Mouse (Mus musculus) spleen, embryonic (tissue): Measurements from ENCODE around the gene Gmcl1.

ENCODE experiments used
- CTCF ChIA-PET: fragments of 350-600 bp; sonication (Branson Sonifier 250); formaldehyde crosslinking; loops from one replicate; lab custom pipeline; 2022; lab: Charles Lee

Gene Gmcl1

DNA sequence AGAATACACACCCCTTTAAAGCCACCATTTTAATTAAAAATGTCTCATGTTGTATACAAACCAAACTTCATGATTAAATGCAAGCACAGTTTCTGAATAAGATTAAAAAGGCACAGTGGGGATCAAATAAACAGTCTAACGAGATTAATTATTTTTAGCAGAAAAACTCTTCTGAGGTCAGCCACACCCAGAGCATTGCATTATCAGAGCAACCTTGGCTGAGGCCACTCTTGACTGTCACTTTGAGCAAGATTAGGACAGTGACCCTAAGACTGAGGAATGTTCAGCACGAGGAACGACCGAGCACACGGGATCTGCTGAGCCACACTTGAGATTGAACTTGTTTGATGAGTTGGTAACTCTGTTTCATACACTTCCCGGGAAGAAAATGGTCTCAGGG is 3.6 kb upstream of the Gmcl1 start:
- CTCF ChIA-PET, result interaction anchor here (0.5 kb wide), 1 partner anchor 1476 kb away, joined by 5 read pairs; no protein-coding TSS in a partner anchor

DNA sequence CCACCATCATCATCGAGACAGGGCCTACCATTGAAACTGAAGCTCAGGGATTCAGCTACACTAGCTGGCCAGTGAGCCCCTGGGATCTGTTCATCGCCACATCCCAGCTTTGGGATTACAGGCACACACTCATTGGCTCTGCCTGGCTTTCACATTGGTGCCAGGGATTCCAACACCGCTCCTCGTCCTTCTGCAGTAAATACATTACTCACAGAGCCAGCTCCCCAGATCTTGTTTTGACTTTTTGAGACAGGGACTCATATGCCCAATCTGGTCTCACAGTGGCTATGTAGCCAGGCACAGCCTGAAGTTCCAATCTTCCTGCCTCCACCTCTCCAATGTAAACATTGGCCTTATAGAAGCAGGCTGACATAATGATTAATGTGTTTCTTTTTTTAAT is 3.1 kb upstream of the Gmcl1 start:
- CTCF ChIA-PET, result interaction anchor here (0.5 kb wide), 1 partner anchor 1475 kb away, joined by 5 read pairs; no protein-coding TSS in a partner anchor

DNA sequence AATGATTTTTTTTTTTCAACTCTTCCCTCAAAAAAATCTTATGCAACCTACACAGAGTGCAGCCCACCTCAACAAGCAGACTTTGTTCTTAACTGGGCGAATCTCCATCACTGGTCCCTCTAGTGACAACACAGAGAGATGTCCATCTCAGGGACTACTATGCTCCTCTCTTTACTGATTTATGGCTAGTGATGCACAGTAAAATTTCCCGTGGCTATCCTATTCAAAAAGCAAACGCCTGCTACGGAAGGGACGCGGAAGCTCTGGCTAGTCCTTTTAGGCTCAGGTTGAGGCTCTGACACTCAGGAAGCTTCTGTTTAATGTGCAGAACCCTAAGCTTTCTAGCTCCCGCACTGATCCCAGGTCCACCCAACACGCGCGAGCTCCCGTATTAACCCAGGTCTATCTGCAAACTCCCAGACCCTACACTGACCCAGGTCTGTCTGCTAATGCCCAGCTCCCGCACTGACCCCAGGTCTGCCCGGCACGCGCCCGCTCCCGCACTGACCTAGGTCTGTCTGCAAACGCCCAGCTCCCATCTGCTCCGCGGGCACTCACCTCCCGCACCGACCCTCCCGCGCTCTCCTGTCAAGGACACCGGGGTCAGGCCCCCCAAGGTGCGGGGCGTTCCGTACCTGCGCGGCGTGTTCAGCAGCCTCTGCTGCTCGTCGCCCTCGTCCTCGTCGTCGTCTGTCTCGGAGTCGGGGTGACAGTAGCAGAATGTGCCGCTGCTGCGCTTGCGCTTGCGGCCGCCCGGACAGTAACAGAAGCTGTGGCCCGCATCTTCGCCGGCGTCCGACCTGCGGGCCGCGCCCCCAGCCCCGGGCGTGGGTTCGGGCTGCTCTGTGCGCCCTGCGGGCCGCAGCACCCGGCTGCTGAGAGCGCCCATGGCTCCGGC is 658 bp downstream of the Gmcl1 start:
- CTCF ChIA-PET, result interaction anchor here (0.5 kb wide), 1 partner anchor 209 kb away, joined by 4 read pairs; no protein-coding TSS in a partner anchor

DNA sequence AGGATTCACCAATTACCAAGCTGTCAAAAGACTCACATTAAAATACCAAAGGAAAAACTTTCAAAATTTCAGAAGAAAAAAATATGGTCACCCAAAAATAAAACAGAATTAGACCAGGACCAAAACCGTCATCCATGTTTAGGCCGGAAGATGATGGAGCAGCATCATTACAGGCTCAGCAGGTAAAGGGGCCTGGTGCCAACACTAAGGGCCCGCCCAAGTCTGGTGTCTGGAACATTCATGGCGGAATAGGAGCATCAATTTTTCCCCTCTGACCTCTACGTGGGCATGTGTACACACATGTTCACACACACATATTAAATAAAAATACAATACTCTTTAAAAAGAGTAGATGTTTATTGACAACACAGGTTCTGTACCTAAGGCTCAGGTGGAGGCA is 4.5 kb downstream of the Gmcl1 start:
- CTCF ChIA-PET, result no interaction called here

DNA sequence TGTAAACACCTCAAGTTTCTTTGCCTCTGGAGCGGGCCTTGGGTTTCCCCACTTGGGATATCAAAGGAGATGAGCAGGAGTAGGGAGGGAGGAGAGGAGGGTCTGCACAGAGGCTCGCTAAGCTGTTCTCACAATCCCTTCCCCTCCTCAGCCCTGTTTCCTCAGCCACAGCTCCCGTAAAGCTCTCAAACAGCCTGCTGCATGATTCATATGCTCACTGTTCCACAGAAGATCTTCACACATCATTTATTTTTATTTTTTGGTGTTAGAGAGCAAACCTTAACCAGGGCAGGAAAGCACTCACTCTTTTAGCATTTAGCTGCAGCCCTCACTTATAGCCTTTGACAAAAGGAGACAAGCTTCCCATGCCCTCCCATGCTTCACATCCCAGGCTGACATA is 11.2 kb downstream of the Gmcl1 start:
- CTCF ChIA-PET, result no interaction called here

DNA sequence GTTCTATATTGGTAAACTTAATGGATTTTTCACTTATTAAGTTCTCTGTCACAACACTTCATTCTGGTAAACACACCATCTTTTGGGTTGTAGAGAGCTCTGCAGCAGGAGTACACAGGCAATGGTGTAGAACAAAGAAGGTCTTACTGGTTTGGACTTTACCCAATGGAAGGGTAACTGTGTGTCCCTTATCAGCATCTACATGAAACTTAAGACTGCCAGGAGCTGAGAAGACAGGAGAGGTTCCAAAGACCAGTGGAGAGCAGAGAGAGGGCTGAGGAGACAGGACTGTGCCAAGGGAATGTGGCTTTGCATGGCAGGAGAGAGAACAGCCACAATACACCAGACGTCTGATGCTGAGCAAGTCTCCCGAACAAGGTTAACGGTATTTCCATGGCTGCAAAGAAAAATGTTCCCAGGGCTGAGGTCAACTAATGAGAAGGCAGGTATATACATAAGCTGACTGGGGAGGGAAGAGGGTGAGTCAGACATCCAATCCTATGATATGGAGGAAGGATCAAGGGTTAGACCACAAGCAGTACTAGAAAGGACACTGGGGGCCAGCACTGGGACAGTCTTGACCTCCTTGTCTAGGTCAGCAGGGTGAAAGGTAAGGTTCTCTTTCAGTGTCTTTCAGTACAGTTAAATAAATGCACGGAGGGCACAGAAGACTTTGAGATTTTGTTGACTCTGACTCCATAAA is 25.0 kb downstream of the Gmcl1 start:
- CTCF ChIA-PET, result no interaction called here

DNA sequence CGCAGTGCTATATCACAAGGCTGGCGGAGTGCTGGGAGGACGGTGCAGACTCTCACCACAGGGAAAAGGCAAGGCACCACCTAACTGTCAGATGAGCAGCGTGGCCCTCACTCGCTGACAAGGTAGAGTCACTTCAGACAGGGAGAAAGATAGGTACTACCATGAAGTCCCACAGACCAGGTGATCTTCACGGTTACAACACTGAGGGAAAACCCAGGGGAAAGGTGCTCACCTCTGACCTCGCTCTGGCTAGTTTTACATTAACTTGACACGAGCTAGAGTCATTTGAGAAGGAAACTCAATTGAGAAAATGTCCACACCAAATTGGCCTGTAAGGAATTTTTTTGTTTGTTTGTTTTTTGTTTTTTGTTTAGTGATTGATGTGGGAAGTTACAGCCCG is 30.6 kb downstream of the Gmcl1 start:
- CTCF ChIA-PET, result no interaction called here

DNA sequence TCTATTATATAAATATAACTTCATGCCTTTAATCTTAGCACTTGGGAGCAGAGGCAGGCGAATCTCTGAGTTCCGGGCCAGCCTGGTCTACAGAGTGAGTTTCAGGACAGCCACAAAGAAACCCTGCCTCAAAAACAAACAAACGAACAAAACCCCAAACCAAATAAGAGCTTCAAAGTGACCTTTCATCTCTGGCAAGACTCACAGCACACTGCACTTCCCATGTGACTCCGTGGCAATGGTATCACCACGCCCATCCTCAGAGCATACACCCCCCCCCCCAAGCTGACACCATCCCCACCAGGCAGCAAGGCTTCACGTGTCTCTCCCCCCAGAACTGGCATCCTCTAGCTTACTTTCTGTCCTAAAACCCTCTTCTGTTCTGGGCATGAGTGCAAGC is 35.3 kb downstream of the Gmcl1 start:
- CTCF ChIA-PET, result no interaction called here

DNA sequence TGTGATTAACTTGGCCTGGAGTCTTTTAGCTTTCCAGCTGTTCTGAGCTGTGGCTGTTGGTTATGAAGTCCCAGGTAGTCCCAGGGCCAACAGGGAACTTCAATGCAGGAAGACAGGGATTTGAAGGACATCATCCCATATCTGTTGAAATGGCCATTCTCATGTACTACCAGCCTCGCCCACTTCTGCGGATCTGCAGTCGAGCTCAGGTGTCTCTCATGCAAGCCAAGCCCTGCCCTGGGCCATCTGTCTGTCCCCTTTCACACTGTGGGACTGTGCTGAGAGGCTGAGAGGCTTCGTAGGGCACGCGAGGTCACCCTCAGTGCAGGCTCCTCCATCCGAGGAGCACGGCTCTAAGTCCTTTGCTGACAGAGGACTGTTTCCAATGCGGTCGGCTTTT is 37.0 kb downstream of the Gmcl1 start:
- CTCF ChIA-PET, result no interaction called here

DNA sequence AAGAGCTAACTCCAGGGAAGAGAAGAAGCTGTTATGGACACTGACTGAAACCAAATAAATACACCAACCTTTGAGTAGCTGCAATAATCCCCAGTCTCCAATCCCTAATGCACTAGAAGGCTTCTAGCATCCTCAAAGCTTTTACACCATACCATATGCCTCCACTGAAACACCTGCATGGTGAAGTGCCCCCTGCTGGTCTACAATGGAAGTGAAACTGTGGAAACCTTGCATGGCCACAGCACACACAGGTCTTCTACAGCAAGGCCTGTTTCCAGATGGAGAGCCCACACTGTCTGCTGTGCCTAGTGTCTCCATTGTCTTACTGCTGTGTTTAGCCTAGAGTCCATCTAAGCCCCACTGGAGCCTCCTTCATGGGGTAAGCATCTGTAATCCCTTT is 38.7 kb downstream of the Gmcl1 start:
- CTCF ChIA-PET, result no interaction called here

DNA sequence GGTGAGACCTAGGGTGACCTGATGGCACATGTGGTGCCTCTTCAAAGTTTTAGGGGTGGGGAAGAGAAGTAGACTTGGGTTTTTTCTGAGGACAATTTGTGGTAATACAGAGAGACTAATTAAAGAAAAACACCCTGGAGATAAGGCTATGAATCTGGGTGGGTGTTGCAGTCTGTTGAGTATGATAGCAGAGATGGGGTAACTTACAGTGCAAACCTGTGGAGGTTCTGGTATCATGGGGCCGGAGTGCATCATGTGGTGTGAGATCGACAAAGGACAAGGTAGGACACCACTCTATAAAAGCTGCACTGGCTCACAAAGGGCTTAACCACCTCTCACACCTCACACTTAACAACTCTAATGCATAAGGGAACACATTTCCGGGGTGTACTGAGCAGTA is 43.5 kb downstream of the Gmcl1 start:
- CTCF ChIA-PET, result no interaction called here

DNA sequence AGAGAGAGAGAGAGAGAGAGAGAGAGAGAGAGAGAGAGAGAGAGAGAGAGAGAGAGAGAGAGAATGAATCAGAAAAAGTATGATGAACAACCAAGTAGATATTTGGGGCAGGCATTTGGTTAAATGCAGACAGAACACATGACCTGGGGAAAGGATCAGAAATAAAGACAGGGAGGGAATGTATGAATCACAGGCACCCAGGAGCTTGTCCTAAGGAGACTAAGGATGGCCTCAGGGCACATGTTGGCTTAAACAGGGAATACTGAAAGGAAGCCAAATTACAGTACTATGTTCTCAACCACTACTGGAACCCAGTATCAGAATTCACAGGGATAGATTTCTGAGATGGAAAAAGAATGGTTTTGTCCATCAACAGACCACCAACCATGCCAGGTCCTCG is 46.2 kb downstream of the Gmcl1 start:
- CTCF ChIA-PET, result interaction anchor here (0.6 kb wide), 1 partner anchor 228 kb away, joined by 3 read pairs; no protein-coding TSS in a partner anchor

DNA sequence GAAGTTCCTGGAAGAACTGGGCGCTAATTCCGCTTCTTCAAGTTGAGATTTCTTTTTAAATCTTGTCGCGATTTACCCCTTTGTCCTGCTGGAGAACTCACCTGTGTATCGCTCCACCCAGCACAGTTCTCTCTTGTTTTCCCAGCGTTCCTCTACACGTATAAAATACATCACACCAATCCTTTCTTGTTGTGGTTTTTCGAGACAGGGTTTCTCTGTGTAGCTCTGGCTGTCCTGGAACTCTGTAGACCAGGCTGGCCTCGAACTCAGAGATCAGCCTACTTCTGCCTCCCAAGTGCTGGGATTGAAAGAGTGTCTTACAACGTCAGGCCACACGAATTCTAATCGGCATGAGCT is 48.5 kb downstream of the Gmcl1 start:
- CTCF ChIA-PET, result no interaction called here

DNA sequence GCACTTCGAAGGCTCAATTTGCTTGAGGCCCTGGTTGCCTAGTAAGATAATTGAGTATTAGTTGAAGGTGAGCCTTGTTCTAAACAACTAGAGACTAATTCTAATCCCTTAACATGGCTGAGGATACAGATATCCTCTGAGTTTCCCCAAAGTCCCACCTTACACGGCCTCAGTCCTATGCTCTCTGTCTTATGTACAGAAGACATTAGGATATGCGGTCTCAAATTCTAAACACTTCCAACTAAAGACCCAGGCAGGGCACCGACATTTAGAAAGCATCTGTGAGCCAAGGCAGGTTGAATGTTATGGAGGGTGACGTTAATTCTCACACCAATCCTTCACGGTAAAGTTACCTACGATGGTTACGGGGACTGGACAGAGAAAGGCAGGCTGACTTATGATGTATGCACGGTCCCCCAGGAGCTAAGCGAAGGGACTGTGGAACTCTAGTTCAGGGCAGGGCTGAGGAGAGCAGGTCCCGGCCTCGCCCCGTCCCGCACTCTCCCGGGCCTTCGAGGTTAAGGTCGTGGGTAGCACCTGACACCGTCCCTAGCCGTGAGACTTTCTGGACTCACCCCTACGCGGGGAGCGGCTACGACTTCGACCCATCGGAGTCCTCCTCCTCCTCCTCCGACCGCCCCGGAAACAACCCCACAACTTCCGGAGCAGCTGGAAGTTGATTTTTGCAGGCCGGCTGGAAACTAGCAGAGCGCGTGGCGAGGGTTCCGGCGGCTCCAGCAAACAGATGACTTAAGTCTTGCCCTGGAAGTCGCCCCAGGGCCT is 49.1 kb downstream of the Gmcl1 start, which contains the start of gene Snrnp27:
Gene Snrnp27, minus strand, starts transcription at position 651 of the 783 bp plus-strand sequence.
- CTCF ChIA-PET, result no interaction called here

DNA sequence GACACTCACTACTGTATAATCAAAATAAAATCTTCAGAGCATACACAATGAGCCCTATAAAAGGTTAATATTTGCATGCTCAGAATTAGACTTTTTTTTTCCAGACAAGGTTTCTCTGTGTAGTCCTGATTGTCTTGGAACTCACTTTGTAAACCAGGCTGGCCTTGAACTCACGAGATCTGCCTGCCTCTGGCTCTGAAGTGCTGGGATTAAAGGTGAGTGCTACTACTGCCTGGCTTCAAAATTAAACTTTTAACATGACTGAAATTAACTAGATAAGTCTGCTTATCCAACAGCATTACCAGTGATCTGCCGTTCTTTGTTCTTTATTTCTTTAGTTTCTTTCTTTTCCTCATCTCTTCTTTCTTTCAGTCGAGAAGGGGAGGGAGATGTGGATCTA is 51.9 kb downstream of the Gmcl1 start:
- CTCF ChIA-PET, result no interaction called here

DNA sequence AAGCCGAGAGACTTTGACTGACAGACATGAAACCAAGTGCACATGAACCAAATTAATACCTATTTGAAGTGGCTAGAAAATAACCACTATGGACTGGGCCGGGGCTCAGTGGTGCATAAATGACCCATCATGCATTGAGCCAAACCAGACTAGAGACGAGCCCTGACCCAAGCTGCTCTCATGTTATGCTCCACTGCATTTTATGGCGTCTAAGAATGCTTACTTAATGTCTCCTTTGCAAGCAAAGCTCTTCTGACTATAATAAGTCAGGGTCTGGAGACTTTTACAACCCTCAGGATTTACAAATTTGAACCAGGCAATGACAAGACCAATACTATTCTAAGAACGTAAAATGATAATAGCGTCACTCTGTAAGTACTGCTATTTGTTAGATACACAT is 54.8 kb downstream of the Gmcl1 start:
- CTCF ChIA-PET, result no interaction called here

DNA sequence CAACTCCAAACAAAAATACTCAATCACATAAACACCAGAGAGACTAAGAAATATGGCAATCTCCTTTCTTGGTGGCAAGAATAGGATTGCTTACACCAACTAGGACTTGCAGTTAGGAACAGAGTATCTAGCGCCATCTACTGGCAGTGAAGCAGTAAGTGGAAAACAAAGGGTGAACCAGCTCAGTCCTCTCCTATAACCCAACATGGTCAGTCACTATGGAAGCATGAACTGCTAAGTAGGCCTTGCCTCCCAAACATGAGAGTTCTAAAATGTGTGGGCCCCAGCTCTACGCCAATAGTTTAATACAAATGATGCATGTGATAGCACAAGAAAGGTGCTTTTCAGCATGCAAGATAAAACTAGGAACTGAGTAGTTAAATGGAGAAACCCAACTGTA is 62.3 kb downstream of the Gmcl1 start:
- CTCF ChIA-PET, result no interaction called here

DNA sequence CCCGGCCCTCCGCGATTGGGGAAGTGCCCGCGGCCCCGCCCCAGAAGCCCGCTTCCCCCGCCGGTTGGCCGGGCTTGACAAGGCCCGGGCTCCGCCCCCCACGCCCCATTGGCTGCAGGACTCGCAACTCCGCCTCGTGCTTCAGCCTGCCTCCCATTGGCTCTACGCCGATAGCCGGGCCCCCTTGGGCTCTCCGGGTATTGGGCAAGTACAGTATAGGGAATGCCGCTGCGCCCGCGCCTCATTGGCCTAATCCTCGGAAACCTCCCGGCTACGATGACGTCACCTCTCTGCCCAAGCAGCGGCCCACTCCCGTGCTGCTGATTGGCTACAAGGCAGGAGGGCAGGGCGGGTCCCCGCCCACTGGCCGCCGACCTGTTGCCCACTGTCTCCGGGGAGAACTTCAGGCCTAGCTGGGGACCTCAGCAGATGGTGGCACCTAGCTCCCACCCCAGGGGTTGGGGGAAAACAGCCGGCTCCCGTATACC is 63.9 kb downstream of the Gmcl1 start:
- CTCF ChIA-PET, result interaction anchor here (0.9 kb wide), 1 partner anchor 65 kb away, joined by 4 read pairs; no protein-coding TSS in a partner anchor

DNA sequence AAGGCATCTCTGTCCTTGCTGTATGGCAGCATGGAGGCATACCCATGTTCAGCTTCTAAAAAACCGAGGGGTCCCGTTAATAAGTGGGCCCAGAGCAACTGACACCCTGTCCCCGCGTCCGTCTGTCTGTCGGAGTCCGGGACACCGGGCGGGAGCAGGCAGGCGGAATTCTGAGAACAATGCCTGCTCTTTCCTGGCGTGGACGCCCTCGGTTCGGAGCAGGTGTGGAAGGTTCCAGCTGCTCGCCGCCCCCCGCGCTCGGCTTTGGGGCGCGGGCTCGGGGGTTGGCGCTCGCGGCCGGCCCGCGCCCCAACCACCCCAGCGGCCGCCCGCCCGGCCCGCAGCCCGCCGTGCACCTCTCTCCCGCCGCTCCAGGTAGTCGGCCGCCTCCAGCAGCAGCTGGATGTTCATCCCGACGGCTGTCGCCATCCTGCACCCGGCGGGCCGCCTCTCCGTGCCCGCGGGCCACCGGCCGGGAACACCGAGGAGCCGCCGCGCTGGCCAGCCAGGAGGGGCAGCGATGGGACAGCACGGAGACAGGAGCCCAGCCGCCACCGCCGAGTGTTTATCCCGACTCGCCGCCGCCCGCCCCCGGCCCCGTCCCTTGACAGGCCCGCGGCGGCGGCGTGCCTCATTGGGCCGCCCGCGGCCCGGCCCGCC is 64.5 kb downstream of the Gmcl1 start, which contains the start of gene Mxd1:
Gene Mxd1, minus strand, starts transcription at position 582 of the 660 bp plus-strand sequence.
- CTCF ChIA-PET, result interaction anchor here (0.5 to 0.9 kb wide), 3 partner anchors 64 to 160 kb away, joined by 3 to 11 read pairs (median 4); no protein-coding TSS in a partner anchor

DNA sequence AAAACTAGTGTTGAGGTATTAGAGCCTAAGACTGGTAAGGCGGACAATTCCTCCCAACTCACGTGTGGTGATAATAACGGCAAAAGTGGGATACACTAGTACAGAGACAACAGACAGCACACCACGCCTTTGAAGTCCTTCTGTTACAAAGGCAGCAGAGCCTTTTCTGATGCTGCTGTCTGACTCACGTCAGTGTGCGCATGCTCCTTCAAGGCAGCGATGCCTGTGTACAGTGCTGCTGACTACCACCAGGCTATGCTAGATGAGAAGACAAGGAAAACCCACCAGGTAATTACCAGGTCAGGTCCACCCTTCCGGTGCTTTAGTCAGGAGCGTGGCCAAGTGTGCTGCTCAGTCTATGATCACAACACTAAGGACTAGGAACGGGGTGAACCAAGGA is 66.1 kb downstream of the Gmcl1 start:
- CTCF ChIA-PET, result no interaction called here
